Mouse (Mus musculus) cortical plate, adult 2 months (tissue): ENCODE results near the gene Tnfaip8l3.

Experiments used
- CTCF ChIP-seq: fragments of 200-500 bp; IDR thresholded peaks from 2 replicates; pipeline ENCODE4 v1.5.1; 2011; ENCODE audit warnings: mild to moderate bottlenecking, control low read depth, low read length; ENCODE audit not compliant: insufficient read depth; ENCODE audit errors: extremely low read depth
- POLR2A ChIP-seq: fragments of 200-500 bp; IDR thresholded peaks from 2 replicates; pipeline ENCODE4 v1.6.1; 2011; ENCODE audit warnings: mild to moderate bottlenecking, low read length, control low read depth; ENCODE audit not compliant: insufficient read depth; ENCODE audit errors: extremely low read depth

GRCm38 (mm10) chr9:54098636-54099035 is 30.4 kb upstream of the Tnfaip8l3 start:
- TF ChIP-seq CTCF = no peak
- no peak for TF ChIP-seq POLR2A
